Mouse (Mus musculus) ES-Bruce4 (cell line): ENCODE measurements around the gene Bcl2.

Experiments used
- CTCF ChIP-seq: IDR thresholded peaks from one replicate; pipeline ENCODE4 v1.8.1; 2011; ENCODE audit warnings: low read depth, low read length
- EP300 ChIP-seq: IDR thresholded peaks from 2 replicates; pipeline ENCODE4 v1.6.1; 2011; ENCODE audit warnings: low read depth, low read length; ENCODE audit not compliant: insufficient read depth
- POLR2A ChIP-seq: IDR thresholded peaks from one replicate; pipeline ENCODE4 v1.8.1; 2011; ENCODE audit warnings: low read length; ENCODE audit not compliant: insufficient read depth

- TF ChIP-seq POLR2A: no peak
- no peak for TF ChIP-seq EP300
- no peak for TF ChIP-seq CTCF
Observed at GRCm38 (mm10) chr1:106582810-106583209, 131.3 kb downstream of the Bcl2 start.
